Mouse (Mus musculus) midbrain, postnatal 0 days (tissue): ENCODE measurements around the gene P2rx6. TPM values are rescaled to one million over a fixed set of nuclear protein-coding genes. Genes with fewer than 3 reads are reported as not detected.

Experiments
- ATAC-seq: fragments of 200-750 bp; cut with Nextera tagmentation; 2 replicates; pipeline ENCODE4 v1.8.0; 2017; ENCODE audit warnings: moderate number of reproducible peaks, mild to moderate bottlenecking, moderate TSS enrichment, moderate library complexity; ENCODE audit not compliant: low FRiP score
- DNase-seq: peaks from one replicate; pipeline ENCODE4 v3.0.0-alpha.2; 2015; ENCODE audit warnings: low spot score
- H3K27ac ChIP-seq: fragments of 300-500 bp; sonication (generic); 2 replicates; pipeline ENCODE4 v1.5.1; 2014; ENCODE audit warnings: low read depth, mild to moderate bottlenecking, low read length, mixed read lengths
- H3K27me3 ChIP-seq: fragments of 300-500 bp; sonication (generic); 2 replicates; pipeline ENCODE4 v1.6.1; 2014; ENCODE audit warnings: low read length, control low read depth, mixed read lengths; ENCODE audit not compliant: insufficient read depth
- H3K36me3 ChIP-seq: fragments of 300-500 bp; sonication (generic); 2 replicates; pipeline ENCODE4 v1.6.1; 2014; ENCODE audit warnings: low read length, control low read depth, mixed read lengths; ENCODE audit not compliant: insufficient read depth
- H3K4me1 ChIP-seq: fragments of 300-500 bp; sonication (generic); 2 replicates; pipeline ENCODE4 v1.6.1; 2014; ENCODE audit warnings: mild to moderate bottlenecking, control low read depth, antibody characterized with exemption, low read length, mixed read lengths; ENCODE audit not compliant: insufficient read depth
- H3K4me2 ChIP-seq: fragments of 300-500 bp; sonication (generic); 2 replicates; pipeline ENCODE4 v1.6.1; 2014; ENCODE audit warnings: low read depth, mild to moderate bottlenecking, low read length, mixed read lengths; ENCODE audit not compliant: poor library complexity, severe bottlenecking
- H3K4me3 ChIP-seq: fragments of 300-500 bp; sonication (generic); 2 replicates; pipeline ENCODE4 v1.5.1; 2014; ENCODE audit warnings: low read depth, mild to moderate bottlenecking, low read length, moderate library complexity
- H3K9ac ChIP-seq: fragments of 300-500 bp; sonication (generic); replicated peaks from 2 replicates; pipeline ENCODE4 v1.6.1; 2014; ENCODE audit warnings: mild to moderate bottlenecking, low read length, moderate library complexity, mixed read lengths; ENCODE audit not compliant: poor library complexity, severe bottlenecking
- H3K9me3 ChIP-seq: fragments of 300-500 bp; sonication (generic); 2 replicates; pipeline ENCODE4 v1.6.1; 2016; ENCODE audit warnings: low read length, control low read depth
- CTCF ChIP-seq: IDR thresholded peaks from 2 replicates; pipeline ENCODE4 v1.5.1; 2016; ENCODE audit warnings: antibody characterized with exemption, mild to moderate bottlenecking
- WGBS: fragments of 180-500 bp; shearing (Covaris S2); extraction: QIAGEN DNeasy Blood & Tissue Kit; methylation state at CpG from one replicate; pipeline ENCODE4 v1.1.7; 2014; 5-methylcytosine and 5-hydroxymethylcytosine counted together
- polyA plus RNA-seq: library from polyadenylated mRNA; unstranded; fragments of >200 nt; fragmentation: Nextera tagmentation; extraction: Ambion mirVana; gene quantifications from 2 replicates; pipeline ENCODE4 v1.2.1, GENCODE M21; 2015
- total RNA-seq: library from RNA; depleted of rRNA; stranded (reverse); fragments of >200 nt; gene quantifications from 2 replicates; pipeline ENCODE4 v1.2.3, GENCODE M21; 2014

The P2rx6 gene
- total and polyA plus RNA-seq, 2 experiments from 2014 or later: 2.6 to 2.9 TPM

DNA sequence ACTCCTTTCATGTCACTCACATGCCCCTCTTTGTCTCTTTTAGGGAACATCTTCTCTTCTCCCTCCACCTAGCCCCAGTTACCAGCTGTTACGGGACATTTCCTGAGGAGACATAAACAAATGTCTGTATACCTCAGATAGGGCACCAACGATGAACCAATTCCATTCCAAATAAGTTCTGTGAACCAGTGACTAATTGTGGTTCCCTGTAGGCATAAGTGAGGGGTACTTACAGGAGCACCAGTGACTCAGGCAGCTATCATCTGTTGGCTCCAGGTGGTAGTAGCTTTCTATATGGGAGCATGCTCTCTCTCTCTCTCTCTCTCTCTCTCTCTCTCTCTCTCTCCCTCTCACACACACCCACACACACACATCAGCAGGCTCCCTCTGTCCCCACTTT, 2.5 kb downstream of the P2rx6 start:
- Histone ChIP-seq H3K4me2 (no peak overlapping the region), H3K36me3 (no peaks in the 10 kb centered on the region), H3K27ac (no peak overlapping the region), H3K9ac (no peak overlapping the region), H3K4me1 (0 out of 2 replicates have a peak, but pooled peaks cover 7% of the 10 kb centered on the region), H3K4me3 (no peak overlapping the region), H3K9me3 (no peaks in the 10 kb centered on the region), H3K27me3 (peaks cover 5% of the 10 kb centered on the region; the same call in 1 of the 2 replicates)
- no peak for TF ChIP-seq CTCF
- ATAC-seq: no peak
- no peak for DNase-seq
- WGBS: 82% methylated on average over 2 of the region's 2 CpGs

GRCm38 (mm10) chr16:17564771-17565170, 3.1 kb downstream of the P2rx6 start:
- H3K27ac ChIP-seq: no peak overlapping the region
- no peaks in the 10 kb centered on the region for H3K36me3 ChIP-seq
- H3K9ac ChIP-seq: no peak overlapping the region
- no peak overlapping the region for H3K4me2 ChIP-seq
- H3K4me3 ChIP-seq: no peak overlapping the region
- WGBS: 75% methylated on average over 3 of the region's 3 CpGs
- 0 out of 2 replicates have a peak, but pooled peaks cover 7% of the 10 kb centered on the region for H3K4me1 ChIP-seq
- H3K9me3 ChIP-seq: no peaks in the 10 kb centered on the region
- TF ChIP-seq CTCF: no peak
- no peak for ATAC-seq
- H3K27me3 ChIP-seq: peaks cover 5% of the 10 kb centered on the region; the same call in 1 of the 2 replicates
- DNase-seq: no peak

- ATAC-seq (no peak), DNase-seq (peak; percentile 17)
- peak; percentile 47 for TF ChIP-seq CTCF
- Histone ChIP-seq H3K4me2 (no peak overlapping the region), H3K27me3 (no peaks in the 10 kb centered on the region), H3K36me3 (no peaks in the 10 kb centered on the region), H3K4me1 (0 out of 2 replicates have a peak, but pooled peaks cover 7% of the 10 kb centered on the region), H3K9ac (no peak overlapping the region), H3K27ac (no peak overlapping the region), H3K4me3 (no peak overlapping the region), H3K9me3 (no peaks in the 10 kb centered on the region)
- WGBS: 24% methylated on average over 4 of the region's 4 CpGs
Measured at GRCm38 (mm10) chr16:17566186-17566585, 4.5 kb downstream of the P2rx6 start.

DNA sequence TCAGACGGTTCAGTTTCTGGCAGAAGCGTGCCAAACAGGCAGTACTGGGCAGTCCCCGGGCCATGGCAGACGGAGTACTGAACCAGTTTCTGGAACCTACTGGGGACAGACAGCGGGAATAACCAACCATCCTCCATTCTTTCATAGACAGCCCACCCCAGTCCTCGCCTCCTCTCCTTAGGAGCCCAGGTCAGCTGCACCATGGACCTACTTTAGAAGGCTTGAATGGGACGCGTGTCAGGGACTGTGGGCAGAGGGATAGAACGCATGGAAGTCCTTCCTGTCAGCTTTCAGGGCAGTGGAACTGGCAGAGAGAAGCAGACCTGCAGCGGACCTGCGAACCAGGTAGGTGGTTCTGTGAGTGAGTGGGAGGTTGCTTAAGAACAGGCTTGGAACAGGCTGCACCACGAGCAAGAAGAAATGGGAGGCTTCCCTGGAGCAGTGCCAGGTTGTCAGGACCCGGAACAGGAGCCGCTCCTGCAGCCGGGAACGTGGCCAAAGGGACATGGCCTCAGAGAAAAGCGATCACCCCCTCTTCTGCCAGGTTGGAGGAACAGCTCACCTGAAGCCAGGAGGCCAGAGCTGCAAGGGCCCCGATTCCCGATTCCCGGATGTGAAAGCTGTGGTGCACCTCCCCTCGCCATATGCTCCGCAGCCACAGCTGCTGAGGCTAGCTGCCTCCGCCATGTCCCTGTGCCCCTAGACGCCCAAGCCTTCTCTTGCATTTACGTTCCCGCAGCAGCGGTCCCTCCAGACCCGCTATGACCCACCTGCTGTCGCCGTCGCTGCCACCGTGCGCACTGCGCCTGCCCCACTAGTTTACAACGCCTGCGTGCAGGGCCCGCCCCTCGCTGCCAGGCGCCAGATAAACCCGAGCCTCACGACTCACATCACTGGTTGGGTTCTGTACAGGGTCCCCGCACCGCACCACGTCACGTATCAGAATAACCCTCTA, 14.5 kb downstream of the P2rx6 start:
- peak overlapping the region; percentile 56 for H3K4me3 ChIP-seq
- no peaks in the 10 kb centered on the region for H3K9me3 ChIP-seq
- 14% methylated on average over 45 of the region's 45 CpGs for WGBS
- peak overlapping the region; percentile 75 for H3K9ac ChIP-seq
- no peaks in the 10 kb centered on the region for H3K27me3 ChIP-seq
- DNase-seq (peak; percentile 73), ATAC-seq (peak; percentile 92)
- H3K4me2 ChIP-seq: peak overlapping the region; percentile 80
- peaks cover 8% of the 10 kb centered on the region; the same call in 1 of the 2 replicates for H3K4me1 ChIP-seq
- 0 out of 2 replicates have a peak, but pooled peaks cover 3% of the 10 kb centered on the region for H3K36me3 ChIP-seq
- TF ChIP-seq CTCF: no peak; the same call in 1 of the 2 replicates
- H3K27ac ChIP-seq: peak overlapping the region; percentile 79

- peak; percentile 10; the same call in 1 of the 2 replicates for ATAC-seq
- Histone ChIP-seq H3K4me1 (peaks cover 8% of the 10 kb centered on the region; the same call in 1 of the 2 replicates), H3K9me3 (no peaks in the 10 kb centered on the region), H3K4me3 (peak overlapping the region; percentile 56), H3K36me3 (0 out of 2 replicates have a peak, but pooled peaks cover 3% of the 10 kb centered on the region), H3K4me2 (peak overlapping the region; percentile 80), H3K27ac (peak overlapping the region; percentile 79), H3K9ac (peak overlapping the region; percentile 75), H3K27me3 (no peaks in the 10 kb centered on the region)
- no peak for DNase-seq
- no peak for TF ChIP-seq CTCF
- 12% methylated on average over 8 of the region's 8 CpGs for WGBS
Measured at GRCm38 (mm10) chr16:17576825-17577215, 15.1 kb downstream of the P2rx6 start.

DNA sequence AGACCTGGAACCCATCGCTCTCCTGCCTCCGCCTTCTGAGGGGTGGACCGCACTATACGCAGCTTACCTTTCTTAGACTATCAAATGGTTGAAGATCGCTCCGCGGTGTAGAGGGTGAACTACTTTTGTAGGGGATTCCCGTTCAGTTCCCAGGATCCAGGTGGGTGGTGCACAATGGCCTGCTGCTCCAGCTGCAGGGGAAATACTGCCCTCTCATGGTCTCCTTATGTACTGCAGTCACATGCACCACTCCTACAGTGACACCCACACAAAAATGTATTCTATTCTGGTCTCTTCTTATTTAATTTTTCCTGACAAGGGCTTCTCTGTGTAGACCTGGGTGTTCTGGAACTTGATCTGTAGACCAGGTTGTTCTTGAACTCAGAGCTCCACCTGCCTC, 21.4 kb downstream of the P2rx6 start, which contains the start of gene Slc7a4:
Gene Slc7a4 (minus strand): TSS at position 151 of the 400 bp plus-strand sequence.
- WGBS: 13% methylated on average over 8 of the region's 8 CpGs
- no peak within 1 kb of the TSS for H3K9ac ChIP-seq
- H3K27ac ChIP-seq: no peak within 1 kb of the TSS
- no peak within 1 kb of the TSS for H3K4me3 ChIP-seq
- H3K27me3 ChIP-seq: no peaks in the 10 kb centered on the region
- TF ChIP-seq CTCF: peak; percentile 60
- no peak for ATAC-seq
- no peaks in the 10 kb centered on the region for H3K36me3 ChIP-seq
- no peak within 1 kb of the TSS for H3K4me2 ChIP-seq
- H3K9me3 ChIP-seq: no peaks in the 10 kb centered on the region
- no peaks in the 10 kb centered on the region for H3K4me1 ChIP-seq
- no peak for DNase-seq
